Mouse (Mus musculus) heart, embryonic 11.5 days (tissue): ENCODE data around the gene Cnnm2. TPM values are rescaled to one million over a fixed set of nuclear protein-coding genes. Genes with fewer than 3 reads are reported as not detected.

Experiments
- ATAC-seq: fragments of 200-750 bp; cut with Nextera tagmentation; replicated peaks from 2 replicates; pipeline ENCODE4 v1.8.0; 2017; ENCODE audit warnings: moderate library complexity; ENCODE audit not compliant: insufficient number of reproducible peaks, low FRiP score, low TSS enrichment
- H3K27ac ChIP-seq: fragments of 300-500 bp; sonication (generic); 2 replicates; pipeline ENCODE4 v1.5.1; 2014; ENCODE audit warnings: mild to moderate bottlenecking, low read depth, low read length
- H3K27me3 ChIP-seq: fragments of 300-500 bp; sonication (generic); 2 replicates; pipeline ENCODE4 v1.6.1; 2014; ENCODE audit warnings: mild to moderate bottlenecking, low read length, mixed read lengths; ENCODE audit not compliant: control insufficient read depth, insufficient read depth
- H3K36me3 ChIP-seq: fragments of 300-500 bp; sonication (generic); 2 replicates; pipeline ENCODE4 v1.6.1; 2014; ENCODE audit warnings: mild to moderate bottlenecking, low read length, moderate library complexity, mixed read lengths; ENCODE audit not compliant: control insufficient read depth, insufficient read depth
- H3K4me1 ChIP-seq: fragments of 300-500 bp; sonication (generic); 2 replicates; pipeline ENCODE4 v1.6.1; 2014; ENCODE audit warnings: low read length; ENCODE audit not compliant: control insufficient read depth, insufficient read depth
- H3K4me2 ChIP-seq: fragments of 300-500 bp; sonication (generic); 2 replicates; pipeline ENCODE4 v1.6.1; 2014; ENCODE audit warnings: mild to moderate bottlenecking, moderate library complexity
- H3K4me3 ChIP-seq: fragments of 300-500 bp; sonication (generic); 2 replicates; pipeline ENCODE4 v1.5.1; 2014; ENCODE audit warnings: low read depth, low read length
- H3K9ac ChIP-seq: fragments of 300-500 bp; sonication (generic); 2 replicates; pipeline ENCODE4 v1.6.1; 2014; ENCODE audit warnings: mild to moderate bottlenecking, low read depth, low read length, moderate library complexity
- H3K9me3 ChIP-seq: fragments of 300-500 bp; sonication (generic); replicated peaks from 2 replicates; pipeline ENCODE4 v1.6.1; 2016; ENCODE audit warnings: low read length; ENCODE audit not compliant: control insufficient read depth
- WGBS: fragments of 180-500 bp; shearing (Covaris S2); extraction: QIAGEN DNeasy Blood & Tissue Kit; methylation state at CpG from one replicate; pipeline ENCODE4 v1.1.7; 2014; ENCODE audit not compliant: insufficient replicate concordance; 5-methylcytosine and 5-hydroxymethylcytosine counted together
- polyA plus RNA-seq: library from polyadenylated mRNA; unstranded; fragments of >200 nt; fragmentation: Nextera tagmentation; extraction: Ambion mirVana; gene quantifications from 2 replicates; pipeline ENCODE4 v1.2.1, GENCODE M21; 2014

The Cnnm2 gene
- polyA plus RNA-seq, result 3.7 and 4.1 TPM in 2 replicates

GRCm38 (mm10) chr19:46761247-46761946, at the start of gene Cnnm2:
Cnnm2 (plus strand) TSS chr19:46761596.
- H3K9me3 ChIP-seq, result no peaks in the 10 kb centered on the region
- H3K4me3 ChIP-seq, result peak within 1 kb of the TSS; percentile 82
- no peaks in the 10 kb centered on the region for H3K36me3 ChIP-seq
- peak within 1 kb of the TSS; percentile 18 for H3K27ac ChIP-seq
- H3K4me1 ChIP-seq, result peaks cover 10% of the 10 kb centered on the region
- H3K27me3 ChIP-seq, result peaks cover 12% of the 10 kb centered on the region
- H3K4me2 ChIP-seq, result peak within 1 kb of the TSS; percentile 97
- ATAC-seq, result peak; percentile 96
- peak within 1 kb of the TSS; percentile 63 for H3K9ac ChIP-seq
- under 1% methylated on average over 59 of the region's 59 CpGs for WGBS

- H3K27ac ChIP-seq, result no peak overlapping the region
- ATAC-seq, result no peak
- H3K27me3 ChIP-seq, result no peaks in the 10 kb centered on the region
- no peak overlapping the region for H3K4me2 ChIP-seq
- WGBS, result 88% methylated on average over 8 of the region's 8 CpGs
- H3K36me3 ChIP-seq, result peaks cover 7% of the 10 kb centered on the region
- no peaks in the 10 kb centered on the region for H3K9me3 ChIP-seq
- no peaks in the 10 kb centered on the region for H3K4me1 ChIP-seq
- no peak overlapping the region for H3K9ac ChIP-seq
- no peak overlapping the region for H3K4me3 ChIP-seq
Observed at GRCm38 (mm10) chr19:46714234-46714633, 47.2 kb upstream of the Cnnm2 start.

GRCm38 (mm10) chr19:46715016-46715415, 46.4 kb upstream of the Cnnm2 start:
- H3K9me3 ChIP-seq, result no peaks in the 10 kb centered on the region
- H3K36me3 ChIP-seq, result peaks cover 9% of the 10 kb centered on the region
- H3K4me2 ChIP-seq, result no peak overlapping the region
- H3K4me3 ChIP-seq, result no peak overlapping the region
- no peaks in the 10 kb centered on the region for H3K27me3 ChIP-seq
- no peak for ATAC-seq
- no peaks in the 10 kb centered on the region for H3K4me1 ChIP-seq
- WGBS, result 87% methylated on average over 8 of the region's 8 CpGs
- no peak overlapping the region for H3K27ac ChIP-seq
- H3K9ac ChIP-seq, result no peak overlapping the region

- no peak overlapping the region for H3K4me2 ChIP-seq
- no peak overlapping the region for H3K9ac ChIP-seq
- no peak for ATAC-seq
- WGBS, result 75% methylated on average over 4 of the region's 4 CpGs
- H3K4me3 ChIP-seq, result no peak overlapping the region
- H3K36me3 ChIP-seq, result peaks cover 15% of the 10 kb centered on the region
- no peaks in the 10 kb centered on the region for H3K9me3 ChIP-seq
- 0 out of 2 replicates have a peak, but pooled peaks cover 2% of the 10 kb centered on the region for H3K4me1 ChIP-seq
- no peak overlapping the region for H3K27ac ChIP-seq
- H3K27me3 ChIP-seq, result no peaks in the 10 kb centered on the region
Observed at GRCm38 (mm10) chr19:46718150-46718549, 43.2 kb upstream of the Cnnm2 start.

- Histone ChIP-seq H3K27me3 (no peaks in the 10 kb centered on the region), H3K27ac (no peak overlapping the region), H3K4me2 (no peak overlapping the region), H3K4me3 (no peak overlapping the region), H3K9me3 (no peaks in the 10 kb centered on the region), H3K4me1 (peaks cover 16% of the 10 kb centered on the region), H3K9ac (no peak overlapping the region), H3K36me3 (peaks cover 17% of the 10 kb centered on the region)
- WGBS, result 63% methylated on average over 11 of the region's 11 CpGs
- no peak for ATAC-seq
Observed at GRCm38 (mm10) chr19:46724411-46724810, 37.0 kb upstream of the Cnnm2 start.

- Histone ChIP-seq H3K4me1 (peaks cover 16% of the 10 kb centered on the region), H3K36me3 (peaks cover 13% of the 10 kb centered on the region), H3K4me3 (no peak overlapping the region), H3K27ac (no peak overlapping the region), H3K9ac (no peak overlapping the region), H3K9me3 (no peaks in the 10 kb centered on the region), H3K27me3 (no peaks in the 10 kb centered on the region), H3K4me2 (no peak overlapping the region)
- ATAC-seq, result no peak
- WGBS, result 94% methylated on average over 8 of the region's 8 CpGs
Observed at GRCm38 (mm10) chr19:46726142-46726541, 35.3 kb upstream of the Cnnm2 start.

GRCm38 (mm10) chr19:46727140-46727736, 34.2 kb upstream of the Cnnm2 start:
- no peak for ATAC-seq
- Histone ChIP-seq H3K27me3 (no peaks in the 10 kb centered on the region), H3K36me3 (peaks cover 8% of the 10 kb centered on the region), H3K4me3 (no peak overlapping the region), H3K9ac (no peak overlapping the region), H3K27ac (no peak overlapping the region), H3K9me3 (no peaks in the 10 kb centered on the region), H3K4me1 (peaks cover 14% of the 10 kb centered on the region), H3K4me2 (no peak overlapping the region)
- WGBS, result 53% methylated on average over 8 of the region's 8 CpGs

- H3K9ac ChIP-seq, result no peak overlapping the region
- peak; percentile 63 for ATAC-seq
- H3K36me3 ChIP-seq, result peaks cover 8% of the 10 kb centered on the region
- peak overlapping the region; percentile 28 for H3K4me2 ChIP-seq
- no peaks in the 10 kb centered on the region for H3K27me3 ChIP-seq
- H3K9me3 ChIP-seq, result no peaks in the 10 kb centered on the region
- H3K27ac ChIP-seq, result no peak overlapping the region
- H3K4me3 ChIP-seq, result no peak overlapping the region
- WGBS, result 20% methylated on average over 11 of the region's 11 CpGs
- peaks cover 14% of the 10 kb centered on the region for H3K4me1 ChIP-seq
Observed at GRCm38 (mm10) chr19:46727945-46728540, 33.4 kb upstream of the Cnnm2 start.
